Mouse (Mus musculus) midbrain, embryonic 11.5 days (tissue): ENCODE measurements around the gene Pgm2l1. TPM values are rescaled to one million over a fixed set of nuclear protein-coding genes. Genes with fewer than 3 reads are reported as not detected.

Experiments used
- ATAC-seq: fragments of 200-750 bp; cut with Nextera tagmentation; 2 replicates; pipeline ENCODE4 v1.8.0; 2017; ENCODE audit warnings: moderate TSS enrichment, moderate library complexity; ENCODE audit not compliant: low FRiP score
- DNase-seq: peaks from one replicate; pipeline ENCODE4 v3.0.0; 2015; ENCODE audit warnings: low spot score; ENCODE audit errors: missing footprints
- H3K27ac ChIP-seq: fragments of 300-500 bp; sonication (generic); 2 replicates; pipeline ENCODE4 v1.5.1; 2014; ENCODE audit warnings: low read depth, low read length
- H3K27me3 ChIP-seq: fragments of 300-500 bp; sonication (generic); 2 replicates; pipeline ENCODE4 v1.6.1; 2014; ENCODE audit warnings: mild to moderate bottlenecking, low read length, moderate library complexity, mixed read lengths; ENCODE audit not compliant: control insufficient read depth, insufficient read depth
- H3K36me3 ChIP-seq: fragments of 300-500 bp; sonication (generic); 2 replicates; pipeline ENCODE4 v1.6.1; 2014; ENCODE audit warnings: mild to moderate bottlenecking, low read length, moderate library complexity, mixed read lengths; ENCODE audit not compliant: control insufficient read depth, insufficient read depth
- H3K4me1 ChIP-seq: fragments of 300-500 bp; sonication (generic); 2 replicates; pipeline ENCODE4 v1.6.1; 2014; ENCODE audit warnings: low read length; ENCODE audit not compliant: control insufficient read depth, insufficient read depth
- H3K4me2 ChIP-seq: fragments of 300-500 bp; sonication (generic); 2 replicates; pipeline ENCODE4 v1.6.1; 2014; ENCODE audit warnings: mild to moderate bottlenecking, moderate library complexity
- H3K4me3 ChIP-seq: fragments of 300-500 bp; sonication (generic); 2 replicates; pipeline ENCODE4 v1.5.1; 2014; ENCODE audit warnings: low read depth, low read length
- H3K9ac ChIP-seq: fragments of 300-500 bp; sonication (generic); 2 replicates; pipeline ENCODE4 v1.6.1; 2014; ENCODE audit warnings: low read length
- H3K9me3 ChIP-seq: fragments of 300-500 bp; sonication (generic); 2 replicates; pipeline ENCODE4 v1.6.1; 2016; ENCODE audit warnings: low read length; ENCODE audit not compliant: control insufficient read depth
- WGBS: fragments of 180-500 bp; shearing (Covaris S2); extraction: QIAGEN DNeasy Blood & Tissue Kit; methylation state at CpG from one replicate; pipeline ENCODE4 v1.1.7; 2014; 5-methylcytosine and 5-hydroxymethylcytosine counted together
- polyA plus RNA-seq: library from polyadenylated mRNA; unstranded; fragments of >200 nt; fragmentation: Nextera tagmentation; extraction: Ambion mirVana; gene quantifications from 2 replicates; pipeline ENCODE4 v1.2.1, GENCODE M21; 2014

Pgm2l1 gene
- 8.0 and 9.3 TPM in 2 replicates for polyA plus RNA-seq

- ATAC-seq = peak; percentile 98
- peaks cover 3% of the 10 kb centered on the region; the same call in 1 of the 2 replicates for H3K4me1 ChIP-seq
Observed at GRCm38 (mm10) chr7:100227158-100227875, at the start of gene Pgm2l1. TSS of gene Pgm2l1 (plus strand) at chr7:100227394.

DNA sequence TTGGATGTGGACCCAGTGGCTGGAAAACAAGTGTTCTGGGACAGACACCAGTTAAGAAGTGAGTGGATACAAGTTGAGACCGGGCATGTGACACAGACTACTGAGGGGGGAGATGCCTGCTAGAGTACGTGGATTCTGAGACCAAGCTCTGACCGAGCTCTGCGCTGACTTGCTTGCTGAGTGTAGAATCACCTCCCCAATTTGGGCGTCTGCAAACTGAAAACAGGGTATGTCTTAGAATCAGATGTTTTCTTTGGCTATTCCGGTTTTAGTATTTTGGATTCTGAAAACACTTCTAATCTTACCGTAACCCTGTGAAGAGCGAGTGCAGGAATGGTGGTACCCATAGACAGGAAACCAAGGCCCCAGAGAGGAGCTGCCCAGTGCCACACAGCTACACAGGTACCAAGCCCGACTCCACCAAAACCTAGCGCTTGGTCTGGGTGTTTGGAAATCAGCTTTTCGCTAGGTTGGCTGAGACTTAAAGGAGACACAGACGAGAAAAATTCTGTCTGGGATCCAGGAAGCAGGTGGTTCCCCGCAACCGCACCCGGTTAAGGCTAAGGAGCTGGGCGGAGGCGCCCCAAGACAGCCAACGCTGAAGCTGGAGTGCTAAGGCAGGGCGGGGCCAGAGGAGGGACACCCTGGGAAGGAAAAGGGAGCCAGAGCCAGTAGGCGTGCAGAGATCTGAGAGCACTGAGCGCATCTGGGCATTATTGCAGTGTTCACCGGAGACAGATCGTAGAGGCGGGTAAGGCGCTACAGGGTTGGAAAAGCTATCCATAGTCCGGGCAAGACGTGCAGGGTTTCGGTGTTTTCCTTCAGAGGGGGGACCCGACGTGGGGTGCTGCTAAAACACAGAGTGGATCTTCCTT, 48.9 kb upstream of the Pgm2l1 start:
- ATAC-seq (0 out of 2 replicates have a peak, but pooled peaks have one; percentile 22), DNase-seq (peak; percentile 95)
- H3K27ac ChIP-seq = no peak overlapping the region
- H3K27me3 ChIP-seq = peaks cover 37% of the 10 kb centered on the region
- H3K9me3 ChIP-seq = no peaks in the 10 kb centered on the region
- peak overlapping the region; percentile 27 for H3K4me3 ChIP-seq
- H3K4me2 ChIP-seq = peak overlapping the region; percentile 49
- H3K36me3 ChIP-seq = no peaks in the 10 kb centered on the region
- peaks cover 7% of the 10 kb centered on the region; the same call in 1 of the 2 replicates for H3K4me1 ChIP-seq
- 10% methylated on average over 30 of the region's 30 CpGs for WGBS
- peak overlapping the region; percentile 45; the same call in 1 of the 2 replicates for H3K9ac ChIP-seq

More at GRCm38 (mm10) chr7:100227158-100227875, at the start of gene Pgm2l1:
- DNase-seq = peak; percentile 99
- peak within 1 kb of the TSS; percentile 82 for H3K27ac ChIP-seq
- no peaks in the 10 kb centered on the region for H3K27me3 ChIP-seq
- under 1% methylated on average over 55 of the region's 72 CpGs for WGBS
- H3K4me3 ChIP-seq = peak within 1 kb of the TSS; percentile 59
- H3K36me3 ChIP-seq = no peaks in the 10 kb centered on the region
- no peaks in the 10 kb centered on the region for H3K9me3 ChIP-seq
- H3K4me2 ChIP-seq = peak within 1 kb of the TSS; percentile 82
- peak within 1 kb of the TSS; percentile 79 for H3K9ac ChIP-seq

GRCm38 (mm10) chr7:100178891-100179233, 48.3 kb upstream of the Pgm2l1 start:
- Histone ChIP-seq H3K9me3 (no peaks in the 10 kb centered on the region), H3K4me1 (peaks cover 7% of the 10 kb centered on the region; the same call in 1 of the 2 replicates), H3K9ac (peak overlapping the region; percentile 45; the same call in 1 of the 2 replicates), H3K4me3 (peak overlapping the region; percentile 27), H3K36me3 (no peaks in the 10 kb centered on the region), H3K27me3 (peaks cover 37% of the 10 kb centered on the region), H3K4me2 (peak overlapping the region; percentile 49), H3K27ac (no peak overlapping the region)
- DNase-seq (no peak), ATAC-seq (0 out of 2 replicates have a peak, but pooled peaks have one; percentile 7)
- under 1% methylated on average over 15 of the region's 15 CpGs for WGBS

DNA sequence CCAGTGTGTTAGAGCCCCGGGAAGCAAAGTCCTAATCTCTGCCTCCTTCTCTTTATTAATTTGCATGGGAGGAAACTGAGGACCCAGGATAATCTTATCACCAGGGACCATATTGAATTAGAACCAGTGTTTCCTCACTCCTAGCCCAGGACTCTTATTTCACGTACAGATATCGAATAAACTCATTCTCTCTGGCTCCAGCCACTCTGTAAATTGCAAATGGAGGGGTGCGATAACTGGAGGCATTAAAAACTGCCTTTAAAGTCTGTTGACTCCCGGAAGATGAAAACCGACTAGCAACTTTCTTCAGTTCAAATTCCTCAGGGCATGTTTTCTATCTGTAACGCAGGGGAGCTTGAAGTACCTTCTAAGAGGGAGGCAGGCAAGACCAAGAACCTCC, 47.8 kb upstream of the Pgm2l1 start:
- DNase-seq = no peak
- Histone ChIP-seq H3K36me3 (no peaks in the 10 kb centered on the region), H3K4me2 (peak overlapping the region; percentile 49; the same call in 1 of the 2 replicates), H3K4me3 (no peak overlapping the region), H3K27me3 (peaks cover 37% of the 10 kb centered on the region), H3K9ac (no peak overlapping the region), H3K4me1 (peaks cover 7% of the 10 kb centered on the region; the same call in 1 of the 2 replicates), H3K27ac (no peak overlapping the region), H3K9me3 (no peaks in the 10 kb centered on the region)
- 63% methylated on average over 7 of the region's 7 CpGs for WGBS
- no peak for ATAC-seq

DNA sequence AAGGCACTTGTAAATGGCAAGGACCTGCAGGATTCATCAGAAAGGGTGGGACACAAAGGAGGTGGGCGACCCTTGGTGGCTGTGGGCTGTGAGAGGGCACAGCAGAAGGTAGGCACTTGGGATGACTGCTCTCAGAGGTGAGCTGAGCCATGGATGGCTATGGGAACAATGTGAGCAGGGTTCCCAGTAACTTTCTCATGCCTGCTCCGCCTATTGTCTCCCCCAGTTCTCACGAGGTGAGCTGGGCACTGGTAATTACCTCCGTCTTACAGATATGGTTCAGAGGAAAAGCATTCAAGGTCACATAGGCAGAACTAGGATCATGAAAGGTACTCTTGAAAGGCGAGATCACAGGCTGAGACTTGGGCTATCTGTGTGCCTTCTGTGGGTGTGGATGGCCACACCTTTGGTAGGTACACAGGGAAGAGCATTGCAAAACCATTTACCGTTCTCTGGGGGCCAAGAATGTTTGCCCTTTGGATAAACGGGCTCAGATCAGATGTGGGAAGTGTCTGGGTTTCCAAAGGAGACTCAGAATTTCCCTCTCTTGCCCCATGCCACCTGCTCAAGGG, 47.3 kb upstream of the Pgm2l1 start:
- Histone ChIP-seq H3K4me2 (no peak overlapping the region), H3K4me3 (no peak overlapping the region), H3K4me1 (peaks cover 7% of the 10 kb centered on the region; the same call in 1 of the 2 replicates), H3K27me3 (peaks cover 37% of the 10 kb centered on the region), H3K9me3 (no peaks in the 10 kb centered on the region), H3K27ac (no peak overlapping the region), H3K9ac (no peak overlapping the region), H3K36me3 (no peaks in the 10 kb centered on the region)
- DNase-seq (peak; percentile 80), ATAC-seq (no peak)
- 79% methylated on average over 7 of the region's 7 CpGs for WGBS

DNA sequence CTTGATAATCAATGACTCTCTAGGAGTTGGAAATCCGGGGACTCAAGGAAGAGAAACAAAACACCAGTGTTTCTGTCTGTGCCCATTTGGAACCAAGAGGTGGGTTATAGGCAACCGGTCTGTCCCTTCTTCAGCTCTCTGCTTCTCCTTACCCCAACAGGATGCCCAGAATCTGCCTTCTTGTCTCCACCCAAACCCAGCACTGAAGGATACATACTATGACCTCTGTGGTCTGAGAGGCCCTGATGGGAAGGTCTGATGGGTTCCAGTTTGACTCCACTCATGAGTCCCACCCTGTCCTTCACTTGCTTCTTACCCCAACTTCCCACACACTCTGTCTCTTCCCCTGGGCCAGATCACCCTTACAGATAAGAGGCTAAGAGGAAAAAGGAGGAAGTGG, 46.0 kb upstream of the Pgm2l1 start:
- Histone ChIP-seq H3K4me1 (peaks cover 7% of the 10 kb centered on the region; the same call in 1 of the 2 replicates), H3K27ac (no peak overlapping the region), H3K36me3 (no peaks in the 10 kb centered on the region), H3K27me3 (peaks cover 35% of the 10 kb centered on the region), H3K9me3 (no peaks in the 10 kb centered on the region), H3K4me3 (no peak overlapping the region), H3K4me2 (no peak overlapping the region), H3K9ac (no peak overlapping the region)
- DNase-seq = peak; percentile 61
- ATAC-seq = no peak
- 88% methylated on average over 2 of the region's 2 CpGs for WGBS

DNA sequence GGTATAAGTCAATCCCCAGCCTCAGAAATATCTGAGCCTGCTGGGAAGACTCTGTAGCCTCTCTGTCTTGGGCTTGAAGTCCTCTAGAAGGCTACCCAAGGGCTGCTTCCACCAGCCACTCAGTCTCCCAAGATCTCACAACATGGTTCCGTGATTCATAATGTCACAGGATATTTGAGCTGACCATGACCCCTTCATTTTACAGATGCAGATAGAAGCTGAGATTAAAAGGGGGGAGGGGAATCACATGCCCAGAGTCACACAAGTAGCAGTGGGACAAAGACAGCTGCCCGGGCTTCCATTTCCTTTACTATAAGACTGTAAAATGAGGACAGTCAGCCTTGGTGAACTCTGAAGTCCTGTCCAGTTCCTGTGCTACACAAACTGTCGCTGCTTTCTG, 45.6 kb upstream of the Pgm2l1 start:
- Histone ChIP-seq H3K4me2 (no peak overlapping the region), H3K9ac (no peak overlapping the region), H3K4me3 (no peak overlapping the region), H3K9me3 (no peaks in the 10 kb centered on the region), H3K4me1 (peaks cover 7% of the 10 kb centered on the region; the same call in 1 of the 2 replicates), H3K27ac (no peak overlapping the region), H3K36me3 (no peaks in the 10 kb centered on the region), H3K27me3 (peaks cover 35% of the 10 kb centered on the region)
- WGBS = 86% methylated on average over 3 of the region's 3 CpGs
- DNase-seq (peak; percentile 41), ATAC-seq (no peak)

DNA sequence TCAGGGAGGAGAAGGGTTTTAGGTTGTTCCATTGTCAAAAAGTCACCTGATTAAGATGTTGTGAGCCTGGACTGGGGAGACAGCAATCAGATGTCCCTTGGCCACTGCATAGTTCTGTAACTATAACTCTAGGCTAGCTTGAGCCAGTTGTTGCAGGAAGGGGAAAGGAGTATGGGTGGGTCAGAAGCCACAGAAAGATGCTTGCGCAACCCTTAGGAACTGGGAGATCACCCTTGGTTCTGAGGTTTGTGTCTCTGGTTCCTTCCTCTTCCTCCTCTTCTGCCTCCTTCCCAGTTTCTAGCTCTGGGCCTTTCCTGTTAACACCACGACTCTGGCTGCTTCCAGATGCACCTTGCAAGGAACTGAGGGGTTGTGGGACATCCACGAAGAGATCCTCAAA, 44.8 kb upstream of the Pgm2l1 start:
- Histone ChIP-seq H3K36me3 (no peaks in the 10 kb centered on the region), H3K4me1 (peaks cover 7% of the 10 kb centered on the region; the same call in 1 of the 2 replicates), H3K4me3 (no peak overlapping the region), H3K4me2 (no peak overlapping the region), H3K27me3 (peaks cover 30% of the 10 kb centered on the region), H3K9me3 (no peaks in the 10 kb centered on the region), H3K9ac (no peak overlapping the region), H3K27ac (no peak overlapping the region)
- no peak for DNase-seq
- WGBS = 84% methylated on average over 3 of the region's 3 CpGs
- ATAC-seq = no peak
